Mouse (Mus musculus) embryonic facial prominence, embryonic 14.5 days (tissue): ENCODE results near the gene Olfr706. TPM values are rescaled to one million over a fixed set of nuclear protein-coding genes. Genes with fewer than 3 reads are reported as not detected.
"Not testable (repeated sequence)": the region's sequence is repeated elsewhere in the genome, so short reads cannot be mapped to it uniquely, and the experiment has no call there.

Source experiments
- ATAC-seq: fragments of 200-750 bp; cut with Nextera tagmentation; 2 replicates; pipeline ENCODE4 v1.8.0; 2017; ENCODE audit warnings: low read depth, moderate number of reproducible peaks, moderate TSS enrichment
- DNase-seq: peaks from one replicate; pipeline ENCODE4 v3.0.0-alpha.2; 2015; ENCODE audit warnings: low spot score
- H3K27ac ChIP-seq: fragments of 300-500 bp; sonication (generic); replicated peaks from 2 replicates; pipeline ENCODE4 v1.5.1; 2014; ENCODE audit warnings: low read depth, mild to moderate bottlenecking, low read length, moderate library complexity
- H3K27me3 ChIP-seq: fragments of 300-500 bp; sonication (generic); replicated peaks from 2 replicates; pipeline ENCODE4 v1.6.1; 2014; ENCODE audit warnings: low read length; ENCODE audit not compliant: control insufficient read depth, insufficient read depth
- H3K36me3 ChIP-seq: fragments of 300-500 bp; sonication (generic); 2 replicates; pipeline ENCODE4 v1.6.1; 2014; ENCODE audit warnings: low read length, mixed read lengths; ENCODE audit not compliant: control insufficient read depth, insufficient read depth
- H3K4me1 ChIP-seq: fragments of 300-500 bp; sonication (generic); 2 replicates; pipeline ENCODE4 v1.6.1; 2014; ENCODE audit warnings: antibody characterized with exemption, low read length; ENCODE audit not compliant: control insufficient read depth, insufficient read depth
- H3K4me2 ChIP-seq: fragments of 300-500 bp; sonication (generic); 2 replicates; pipeline ENCODE4 v1.6.1; 2014; ENCODE audit warnings: low read depth, mild to moderate bottlenecking, low read length, moderate library complexity, mixed read lengths
- H3K4me3 ChIP-seq: fragments of 300-500 bp; sonication (generic); 2 replicates; pipeline ENCODE4 v1.5.1; 2014; ENCODE audit warnings: low read depth, mild to moderate bottlenecking, low read length
- H3K9ac ChIP-seq: fragments of 300-500 bp; sonication (generic); 2 replicates; pipeline ENCODE4 v1.6.1; 2014; ENCODE audit warnings: low read depth, mild to moderate bottlenecking, low read length, moderate library complexity, mixed read lengths
- H3K9me3 ChIP-seq: fragments of 300-500 bp; sonication (generic); 2 replicates; pipeline ENCODE4 v1.6.1; 2016; ENCODE audit warnings: low read length; ENCODE audit not compliant: control insufficient read depth
- whole genome bisulfite sequencing: fragments of 180-500 bp; shearing (Covaris S2); extraction: QIAGEN DNeasy Blood & Tissue Kit; methylation state at CpG from one replicate; pipeline ENCODE4 v1.1.7; 2014; 5-methylcytosine and 5-hydroxymethylcytosine counted together
- polyA plus RNA-seq: library from polyadenylated mRNA; unstranded; fragments of >200 nt; fragmentation: Nextera tagmentation; extraction: Ambion mirVana; gene quantifications from 2 replicates; pipeline ENCODE4 v1.2.1, GENCODE M21; 2014

Gene Olfr706
- polyA plus RNA-seq: not detected in 2 replicates

- Histone ChIP-seq H3K4me3 (no peak within 1 kb of the TSS), H3K4me2 (no peak within 1 kb of the TSS), H3K27ac (no peak within 1 kb of the TSS), H3K36me3 (no peaks in the 10 kb centered on the region), H3K9ac (no peak within 1 kb of the TSS), H3K9me3 (no peaks in the 10 kb centered on the region), H3K4me1 (no peaks in the 10 kb centered on the region), H3K27me3 (no peaks in the 10 kb centered on the region)
- ATAC-seq (no peak), DNase-seq (no peak)
- WGBS: 86% methylated on average over 2 of the region's 2 CpGs
Measured at GRCm38 (mm10) chr7:106888062-106888461, at the start of gene Olfr706. Gene Olfr706 (minus strand): TSS chr7:106888162.

GRCm38 (mm10) chr7:106932119-106932518, 44.2 kb upstream of the Olfr706 start, which contains the start of gene Olfr709-ps1:
Gene Olfr709-ps1 (minus strand): TSS chr7:106932219.
- Histone ChIP-seq H3K4me2 (no peak within 1 kb of the TSS), H3K27me3 (no peaks in the 10 kb centered on the region), H3K4me1 (no peaks in the 10 kb centered on the region), H3K9ac (no peak within 1 kb of the TSS), H3K36me3 (no peaks in the 10 kb centered on the region), H3K4me3 (no peak within 1 kb of the TSS), H3K27ac (no peak within 1 kb of the TSS), H3K9me3 (no peaks in the 10 kb centered on the region)
- ATAC-seq: no peak
- no peak for DNase-seq

GRCm38 (mm10) chr7:106920961-106921360, 33.0 kb upstream of the Olfr706 start:
- WGBS: 70% methylated on average over 2 of the region's 7 CpGs
- H3K36me3 ChIP-seq, H3K4me2 ChIP-seq, H3K4me1 ChIP-seq, H3K4me3 ChIP-seq, H3K9me3 ChIP-seq, H3K27ac ChIP-seq, DNase-seq, H3K9ac ChIP-seq, H3K27me3 ChIP-seq, ATAC-seq: not testable (repeated sequence)

- DNase-seq (no peak), ATAC-seq (no peak)
- no peak within 1 kb of the TSS for H3K9ac ChIP-seq
- H3K27ac ChIP-seq: no peak within 1 kb of the TSS
- 40% methylated on average over 2 of the region's 2 CpGs for WGBS
- H3K4me2 ChIP-seq: no peak within 1 kb of the TSS
- no peaks in the 10 kb centered on the region for H3K27me3 ChIP-seq
- H3K36me3 ChIP-seq: no peaks in the 10 kb centered on the region
- no peak within 1 kb of the TSS for H3K4me3 ChIP-seq
- no peaks in the 10 kb centered on the region for H3K9me3 ChIP-seq
- no peaks in the 10 kb centered on the region for H3K4me1 ChIP-seq
Measured at GRCm38 (mm10) chr7:106907676-106908075, 19.7 kb upstream of the Olfr706 start, which contains the start of gene Olfr1532-ps1. Gene Olfr1532-ps1 (plus strand): TSS chr7:106908001.

GRCm38 (mm10) chr7:106901141-106901540, 13.2 kb upstream of the Olfr706 start, which contains the start of gene Olfr707:
Gene Olfr707 (minus strand): TSS chr7:106901241.
- H3K4me3 ChIP-seq, H3K4me2 ChIP-seq, H3K27me3 ChIP-seq, H3K4me1 ChIP-seq, ATAC-seq, H3K9me3 ChIP-seq, DNase-seq, H3K36me3 ChIP-seq, H3K9ac ChIP-seq, H3K27ac ChIP-seq: not testable (repeated sequence)
- 79% methylated on average over 3 of the region's 3 CpGs for WGBS

GRCm38 (mm10) chr7:106876791-106877190, 11.2 kb downstream of the Olfr706 start, which contains the start of gene Olfr705:
Gene Olfr705 (minus strand): TSS chr7:106876891.
- H3K4me3 ChIP-seq: no peak within 1 kb of the TSS
- 80% methylated on average over 3 of the region's 3 CpGs for WGBS
- H3K4me2 ChIP-seq: no peak within 1 kb of the TSS
- H3K36me3 ChIP-seq: no peaks in the 10 kb centered on the region
- no peak for ATAC-seq
- H3K4me1 ChIP-seq: no peaks in the 10 kb centered on the region
- DNase-seq: no peak
- no peak within 1 kb of the TSS for H3K9ac ChIP-seq
- H3K27ac ChIP-seq: no peak within 1 kb of the TSS
- no peaks in the 10 kb centered on the region for H3K9me3 ChIP-seq
- H3K27me3 ChIP-seq: no peaks in the 10 kb centered on the region

GRCm38 (mm10) chr7:106862885-106863284, 25.1 kb downstream of the Olfr706 start, which contains the start of gene Olfr704:
Gene Olfr704 (plus strand): TSS chr7:106863185.
- ATAC-seq: no peak
- H3K27me3 ChIP-seq: no peaks in the 10 kb centered on the region
- no peaks in the 10 kb centered on the region for H3K9me3 ChIP-seq
- H3K4me1 ChIP-seq: no peaks in the 10 kb centered on the region
- H3K36me3 ChIP-seq: no peaks in the 10 kb centered on the region
- H3K4me3 ChIP-seq: no peak within 1 kb of the TSS
- no peak for DNase-seq
- H3K27ac ChIP-seq: no peak within 1 kb of the TSS
- H3K4me2 ChIP-seq: no peak within 1 kb of the TSS
- H3K9ac ChIP-seq: no peak within 1 kb of the TSS

- Histone ChIP-seq H3K4me2 (no peak within 1 kb of the TSS), H3K4me3 (no peak within 1 kb of the TSS), H3K4me1 (no peaks in the 10 kb centered on the region), H3K27ac (no peak within 1 kb of the TSS), H3K9ac (no peak within 1 kb of the TSS), H3K27me3 (no peaks in the 10 kb centered on the region), H3K36me3 (no peaks in the 10 kb centered on the region), H3K9me3 (no peaks in the 10 kb centered on the region)
- WGBS: 43% methylated on average over 2 of the region's 2 CpGs
- ATAC-seq (no peak), DNase-seq (no peak)
Measured at GRCm38 (mm10) chr7:106843060-106843459, 44.9 kb downstream of the Olfr706 start, which contains the start of gene Olfr703. Gene Olfr703 (plus strand): TSS chr7:106843360.

GRCm38 (mm10) chr7:106833793-106834192, 54.2 kb downstream of the Olfr706 start, which contains the start of gene Olfr702:
Gene Olfr702 (minus strand): TSS chr7:106833893.
- Histone ChIP-seq H3K27me3 (no peaks in the 10 kb centered on the region), H3K36me3 (no peaks in the 10 kb centered on the region), H3K27ac (no peak within 1 kb of the TSS), H3K9me3 (no peaks in the 10 kb centered on the region), H3K4me3 (no peak within 1 kb of the TSS), H3K4me2 (no peak within 1 kb of the TSS), H3K4me1 (no peaks in the 10 kb centered on the region), H3K9ac (no peak within 1 kb of the TSS)
- no peak for ATAC-seq
- DNase-seq: no peak
